Mouse (Mus musculus): Measurements from ENCODE around the gene Fes. TPM values are rescaled to one million over a fixed set of nuclear protein-coding genes. Genes with fewer than 3 reads are reported as not detected.

Gene Fes
- total and polyA plus RNA-seq, 3 experiments, result 2.7 to 6.6 TPM; not detected in 1

DNA sequence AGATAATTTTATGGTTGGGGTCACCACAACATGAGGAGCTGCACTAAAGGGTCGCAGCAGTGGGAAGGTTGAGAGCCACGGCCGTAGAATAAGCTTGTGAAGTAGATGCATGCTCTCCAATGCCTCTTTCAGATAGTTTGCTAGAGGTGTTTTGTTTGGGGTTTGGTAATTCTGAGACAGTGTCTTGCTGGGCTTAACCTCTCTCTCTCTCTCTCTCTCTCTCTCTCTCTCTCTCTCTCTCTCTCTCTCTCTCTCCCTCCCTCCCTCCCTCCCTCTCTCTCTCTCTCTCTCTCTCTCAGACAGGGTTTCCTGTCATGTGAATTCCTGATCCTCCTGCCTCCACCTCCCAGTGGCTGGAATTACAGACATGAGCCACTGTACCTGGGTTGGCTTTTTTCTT, 13.0 kb downstream of the Fes start:
- Histone ChIP-seq H3K27me3 (ENCODE audit: control insufficient read depth in 1 of 2, insufficient read depth in 2 of 2, low read length in 2 of 2) (no peaks in the 10 kb centered on the region), H3K27ac (ENCODE audit: control insufficient read depth, low read depth, low read length) (peak overlapping the region; percentile 92), H3K4me3 (ENCODE audit: control insufficient read depth in 1 of 2, insufficient read depth in 1 of 2, low read depth in 2 of 2, low read length in 2 of 2) (peak overlapping the region; percentile 10 to 15; a peak in 3 of 4 replicates), H3K36me3 (ENCODE audit: control insufficient read depth in 1 of 2, insufficient read depth in 2 of 2, low read length in 2 of 2) (peaks cover 0 to 34% of the 10 kb centered on the region in 2 experiments; a peak in 2 of 4 replicates), H3K4me1 (ENCODE audit: control insufficient read depth in 1 of 2, insufficient read depth in 2 of 2, low read length in 2 of 2) (peaks cover 8 to 43% of the 10 kb centered on the region in 2 experiments), H3K9ac (ENCODE audit: control insufficient read depth, low read depth, low read length, poor library complexity, severe bottlenecking) (peak overlapping the region; percentile 63), H3K9me3 (replicated peaks; ENCODE audit: insufficient read depth, low read length) (no peaks in the 10 kb centered on the region), H3K79me2 (ENCODE audit: control insufficient read depth, insufficient read depth, low read length, poor library complexity) (peaks cover 3% of the 10 kb centered on the region; the same call in 1 of the 2 replicates)
- DNase-seq (ENCODE audit: low read depth, low spot score), result peak; percentile 38
- no peak for TF ChIP-seq CTCF (IDR thresholded peaks at IDR 0.05 in 2 of 3, conservative IDR thresholded peaks at IDR 0.05 in 1 of 3; ENCODE audit: control insufficient read depth in 1 of 3, insufficient read depth in 1 of 3, low read depth in 2 of 3, low read length in 3 of 3, poor library complexity in 1 of 3, severe bottlenecking in 1 of 3)
- no peak for TF ChIP-seq MAX (IDR thresholded peaks at IDR 0.05; ENCODE audit: low read length)
- TF ChIP-seq JUND (IDR thresholded peaks at IDR 0.05; ENCODE audit: low read depth, low read length), result peak; percentile 97
- no peak for TF ChIP-seq UBTF (IDR thresholded peaks at IDR 0.05; ENCODE audit: borderline replicate concordance, insufficient read depth, low read depth, low read length)

DNA sequence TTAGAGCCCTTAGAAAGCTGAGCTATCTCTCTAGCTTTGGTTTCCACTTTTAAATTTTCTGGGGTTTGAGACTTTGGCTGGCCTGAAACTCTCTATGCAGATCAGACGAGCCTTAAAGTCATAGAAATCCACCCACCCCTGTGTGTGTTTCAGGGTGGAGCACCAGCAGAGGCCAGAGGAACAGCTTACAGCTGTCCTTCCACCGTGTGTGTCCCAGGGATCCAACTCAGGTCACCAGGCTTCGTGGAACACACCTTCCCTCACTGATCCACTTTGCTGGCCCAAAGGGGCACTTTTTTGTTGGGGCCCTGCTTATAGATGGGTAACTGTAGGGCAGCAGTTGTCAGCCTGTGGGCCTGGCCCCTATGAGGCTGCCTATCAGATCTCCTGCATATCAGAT, 13.5 kb downstream of the Fes start:
- H3K9ac ChIP-seq (ENCODE audit: control insufficient read depth, low read depth, low read length, poor library complexity, severe bottlenecking), result peak overlapping the region; percentile 63
- peaks cover 3% of the 10 kb centered on the region; the same call in 1 of the 2 replicates for H3K79me2 ChIP-seq (ENCODE audit: control insufficient read depth, insufficient read depth, low read length, poor library complexity)
- peaks cover 8 to 48% of the 10 kb centered on the region in 2 experiments for H3K4me1 ChIP-seq (ENCODE audit: control insufficient read depth in 1 of 2, insufficient read depth in 2 of 2, low read length in 2 of 2)
- H3K27me3 ChIP-seq (ENCODE audit: control insufficient read depth in 1 of 2, insufficient read depth in 2 of 2, low read length in 2 of 2), result no peaks in the 10 kb centered on the region
- no peak for DNase-seq (ENCODE audit: low read depth, low spot score)
- peak overlapping the region; percentile 92 for H3K27ac ChIP-seq (ENCODE audit: control insufficient read depth, low read depth, low read length)
- peaks cover 0 to 34% of the 10 kb centered on the region in 2 experiments; a peak in 2 of 4 replicates for H3K36me3 ChIP-seq (ENCODE audit: control insufficient read depth in 1 of 2, insufficient read depth in 2 of 2, low read length in 2 of 2)
- TF ChIP-seq GATA1 (IDR thresholded peaks at IDR 0.05; ENCODE audit: low read depth, low read length), result 0 out of 2 replicates have a peak, but pooled peaks have one; percentile 26
- no peak for TF ChIP-seq MXI1 (IDR thresholded peaks at IDR 0.05; ENCODE audit: low read depth, low read length)
- H3K4me3 ChIP-seq (ENCODE audit: control insufficient read depth in 1 of 2, insufficient read depth in 1 of 2, low read depth in 2 of 2, low read length in 2 of 2), result peak overlapping the region; percentile 15 to 43; a peak in 1 of 4 replicates
- H3K9me3 ChIP-seq (replicated peaks; ENCODE audit: insufficient read depth, low read length), result no peaks in the 10 kb centered on the region

- H3K36me3 ChIP-seq (ENCODE audit: control insufficient read depth in 1 of 2, insufficient read depth in 2 of 2, low read length in 2 of 2), result peaks cover 0 to 34% of the 10 kb centered on the region in 2 experiments; a peak in 2 of 4 replicates
- H3K4me1 ChIP-seq (ENCODE audit: control insufficient read depth in 1 of 2, insufficient read depth in 2 of 2, low read length in 2 of 2), result peaks cover 8 to 52% of the 10 kb centered on the region in 2 experiments
- peak; percentile 93 for DNase-seq (ENCODE audit: low read depth, low spot score)
- H3K4me3 ChIP-seq (ENCODE audit: control insufficient read depth in 1 of 2, insufficient read depth in 1 of 2, low read depth in 2 of 2, low read length in 2 of 2), result peak overlapping the region; percentile 29 to 43
- peak overlapping the region; percentile 92 for H3K27ac ChIP-seq (ENCODE audit: control insufficient read depth, low read depth, low read length)
- no peaks in the 10 kb centered on the region for H3K9me3 ChIP-seq (replicated peaks; ENCODE audit: insufficient read depth, low read length)
- H3K27me3 ChIP-seq (ENCODE audit: control insufficient read depth in 1 of 2, insufficient read depth in 2 of 2, low read length in 2 of 2), result no peaks in the 10 kb centered on the region
- H3K9ac ChIP-seq (ENCODE audit: control insufficient read depth, low read depth, low read length, poor library complexity, severe bottlenecking), result peak overlapping the region; percentile 63
- H3K79me2 ChIP-seq (ENCODE audit: control insufficient read depth, insufficient read depth, low read length, poor library complexity), result peaks cover 3% of the 10 kb centered on the region; the same call in 1 of the 2 replicates
- TF ChIP-seq EP300 (IDR thresholded peaks at IDR 0.05; ENCODE audit: low read depth in 1 of 2, low read length in 2 of 2) (peak in 1 of 2 experiments; percentile 68; a peak in 2 of 4 replicates), CHD1 (IDR thresholded peaks at IDR 0.05; ENCODE audit: low read depth, low read length) (peak; percentile 3; the same call in 1 of the 2 replicates), TBP (IDR thresholded peaks at IDR 0.05; ENCODE audit: low read depth, low read length) (no peak; the same call in 1 of the 2 replicates), BHLHE40 (IDR thresholded peaks at IDR 0.05; ENCODE audit: borderline replicate concordance, low read depth, low read length) (no peak), MAX (IDR thresholded peaks at IDR 0.05; ENCODE audit: low read length) (peak; percentile 71; the same call in 1 of the 2 replicates), MYB (IDR thresholded peaks at IDR 0.05; ENCODE audit: low read depth, low read length) (0 out of 2 replicates have a peak, but pooled peaks have one; percentile 30), TCF12 (IDR thresholded peaks at IDR 0.05; ENCODE audit: low read depth, low read length) (peak; percentile 53; the same call in 1 of the 2 replicates), CHD2 (IDR thresholded peaks at IDR 0.05; ENCODE audit: low read length) (no peak), NRF1 (IDR thresholded peaks at IDR 0.05; ENCODE audit: insufficient read depth, low read depth, low read length, poor library complexity, severe bottlenecking) (no peak), RAD21 (IDR thresholded peaks at IDR 0.05; ENCODE audit: low read depth, low read length) (no peak), GABPA (IDR thresholded peaks at IDR 0.05; ENCODE audit: low read depth, low read length) (no peak), USF2 (IDR thresholded peaks at IDR 0.05; ENCODE audit: borderline replicate concordance in 1 of 2, insufficient read depth in 1 of 2, low read depth in 1 of 2, low read length in 2 of 2) (no peak), MEF2A (IDR thresholded peaks at IDR 0.05; ENCODE audit: extremely low read depth, insufficient replicate concordance, low read depth, low read length, poor library complexity, severe bottlenecking) (no peak), ELF1 (IDR thresholded peaks at IDR 0.05; ENCODE audit: low read depth, low read length) (no peak), MYC (IDR thresholded peaks at IDR 0.05; ENCODE audit: low read depth, low read length) (peak; percentile 60; the same call in 1 of the 2 replicates), USF1 (IDR thresholded peaks at IDR 0.05; ENCODE audit: low read depth, low read length) (no peak), MAZ (IDR thresholded peaks at IDR 0.05; ENCODE audit: low read depth, low read length) (no peak; the same call in 1 of the 2 replicates), MXI1 (IDR thresholded peaks at IDR 0.05; ENCODE audit: low read depth, low read length) (peak; percentile 75; the same call in 1 of the 2 replicates), UBTF (IDR thresholded peaks at IDR 0.05; ENCODE audit: borderline replicate concordance, insufficient read depth, low read depth, low read length) (no peak), POLR2AphosphoS5 (IDR thresholded peaks at IDR 0.05; ENCODE audit: borderline replicate concordance, low read depth, low read length) (no peak)
Observed at GRCm38 (mm10) chr7:80373850-80374249, 13.9 kb downstream of the Fes start.

Data from MEL (cell line).